Mouse (Mus musculus) hindbrain, embryonic 13.5 days (tissue): ENCODE measurements around the gene Olfr763. TPM values are rescaled to one million over a fixed set of nuclear protein-coding genes. Genes with fewer than 3 reads are reported as not detected.
"Not testable (repeated sequence)": the region's sequence is repeated elsewhere in the genome, so short reads cannot be mapped to it uniquely, and the experiment has no call there.

Experiments
- ATAC-seq: fragments of 200-750 bp; cut with Nextera tagmentation; 2 replicates; pipeline ENCODE4 v1.8.0; 2017; ENCODE audit warnings: moderate TSS enrichment; ENCODE audit not compliant: low FRiP score
- H3K27ac ChIP-seq: fragments of 300-500 bp; sonication (generic); 2 replicates; pipeline ENCODE4 v1.5.1; 2015; ENCODE audit warnings: inconsistent platforms, mild to moderate bottlenecking, moderate library complexity
- H3K27me3 ChIP-seq: fragments of 300-500 bp; sonication (generic); 2 replicates; pipeline ENCODE4 v1.6.1; 2015; ENCODE audit warnings: mild to moderate bottlenecking, inconsistent platforms
- H3K36me3 ChIP-seq: fragments of 300-500 bp; sonication (generic); 2 replicates; pipeline ENCODE4 v1.6.1; 2015; ENCODE audit warnings: mild to moderate bottlenecking, inconsistent platforms
- H3K4me1 ChIP-seq: fragments of 300-500 bp; sonication (generic); replicated peaks from 2 replicates; pipeline ENCODE4 v1.6.1; 2015; ENCODE audit warnings: inconsistent platforms
- H3K4me2 ChIP-seq: fragments of 300-500 bp; sonication (generic); 2 replicates; pipeline ENCODE4 v1.6.1; 2015; ENCODE audit warnings: inconsistent platforms, mild to moderate bottlenecking, moderate library complexity
- H3K4me3 ChIP-seq: fragments of 300-500 bp; sonication (generic); 2 replicates; pipeline ENCODE4 v1.5.1; 2015; ENCODE audit warnings: mild to moderate bottlenecking, inconsistent platforms
- H3K9ac ChIP-seq: fragments of 300-500 bp; sonication (generic); 2 replicates; pipeline ENCODE4 v1.6.1; 2015; ENCODE audit warnings: mild to moderate bottlenecking, inconsistent platforms
- H3K9me3 ChIP-seq: fragments of 300-500 bp; sonication (generic); 2 replicates; pipeline ENCODE4 v1.6.1; 2016; ENCODE audit warnings: inconsistent platforms
- WGBS: fragments of 180-500 bp; shearing (Covaris S2); methylation state at CpG from one replicate; pipeline ENCODE4 v1.1.7; 2015; 5-methylcytosine and 5-hydroxymethylcytosine counted together
- polyA plus RNA-seq: library from polyadenylated mRNA; unstranded; fragments of >200 nt; fragmentation: Nextera tagmentation; extraction: Ambion mirVana; gene quantifications from 2 replicates; pipeline ENCODE4 v1.2.1, GENCODE M21; 2015

Gene Olfr763
- polyA plus RNA-seq = not detected in 2 replicates

GRCm38 (mm10) chr10:129010288-129010841 lies at the start of gene Olfr763:
TSS of gene Olfr763 (plus strand) at chr10:129010791.
- H3K4me1 ChIP-seq = no peaks in the 10 kb centered on the region
- no peaks in the 10 kb centered on the region for H3K27me3 ChIP-seq
- H3K36me3 ChIP-seq = no peaks in the 10 kb centered on the region
- H3K27ac ChIP-seq = no peak within 1 kb of the TSS
- ATAC-seq = no peak
- H3K4me3 ChIP-seq = no peak within 1 kb of the TSS
- H3K9me3 ChIP-seq = no peaks in the 10 kb centered on the region
- H3K4me2 ChIP-seq = no peak within 1 kb of the TSS
- 66% methylated on average over 2 of the region's 2 CpGs for WGBS
- H3K9ac ChIP-seq = no peak within 1 kb of the TSS

GRCm38 (mm10) chr10:128964961-128965360 lies 45.6 kb upstream of the Olfr763 start:
- WGBS = 74% methylated on average over 2 of the region's 2 CpGs
- no peaks in the 10 kb centered on the region for H3K27me3 ChIP-seq
- H3K27ac ChIP-seq = no peak overlapping the region
- H3K9me3 ChIP-seq = no peaks in the 10 kb centered on the region
- no peak overlapping the region for H3K4me2 ChIP-seq
- H3K4me1 ChIP-seq = no peaks in the 10 kb centered on the region
- ATAC-seq = no peak
- no peak overlapping the region for H3K4me3 ChIP-seq
- no peaks in the 10 kb centered on the region for H3K36me3 ChIP-seq
- no peak overlapping the region for H3K9ac ChIP-seq

- no peaks in the 10 kb centered on the region for H3K27me3 ChIP-seq
- H3K4me2 ChIP-seq = no peak overlapping the region
- no peak overlapping the region for H3K9ac ChIP-seq
- H3K27ac ChIP-seq = no peak overlapping the region
- no peaks in the 10 kb centered on the region for H3K4me1 ChIP-seq
- ATAC-seq = no peak
- H3K9me3 ChIP-seq = no peaks in the 10 kb centered on the region
- H3K36me3 ChIP-seq = no peaks in the 10 kb centered on the region
- 87% methylated on average over 6 of the region's 6 CpGs for WGBS
- H3K4me3 ChIP-seq = no peak overlapping the region
Observed at GRCm38 (mm10) chr10:128965871-128966270, 44.7 kb upstream of the Olfr763 start.

- WGBS = 33% methylated on average over 1 of the region's 1 CpGs
Observed at GRCm38 (mm10) chr10:128968341-128968749, 42.2 kb upstream of the Olfr763 start.

GRCm38 (mm10) chr10:128970740-128971250 lies 39.8 kb upstream of the Olfr763 start:
- Histone ChIP-seq H3K9ac (no peak overlapping the region), H3K27ac (no peak overlapping the region), H3K27me3 (no peaks in the 10 kb centered on the region), H3K4me3 (no peak overlapping the region), H3K9me3 (no peaks in the 10 kb centered on the region), H3K36me3 (no peaks in the 10 kb centered on the region), H3K4me1 (no peaks in the 10 kb centered on the region), H3K4me2 (no peak overlapping the region)
- 53% methylated on average over 1 of the region's 1 CpGs for WGBS
- ATAC-seq = no peak

More at GRCm38 (mm10) chr10:128968341-128968749, 42.2 kb upstream of the Olfr763 start:
- H3K9me3 ChIP-seq = no peaks in the 10 kb centered on the region
- H3K4me2 ChIP-seq = no peak overlapping the region
- H3K36me3 ChIP-seq = no peaks in the 10 kb centered on the region
- ATAC-seq = no peak
- no peaks in the 10 kb centered on the region for H3K27me3 ChIP-seq
- H3K27ac ChIP-seq = no peak overlapping the region
- no peak overlapping the region for H3K4me3 ChIP-seq
- no peaks in the 10 kb centered on the region for H3K4me1 ChIP-seq
- H3K9ac ChIP-seq = no peak overlapping the region

- Histone ChIP-seq H3K9me3 (no peaks in the 10 kb centered on the region), H3K9ac (no peak overlapping the region), H3K4me1 (no peaks in the 10 kb centered on the region; the same call in 1 of the 2 replicates), H3K4me3 (no peak overlapping the region), H3K27ac (no peak overlapping the region), H3K4me2 (no peak overlapping the region), H3K36me3 (no peaks in the 10 kb centered on the region), H3K27me3 (no peaks in the 10 kb centered on the region)
- WGBS = 77% methylated on average over 4 of the region's 4 CpGs
- no peak for ATAC-seq
Observed at GRCm38 (mm10) chr10:128972841-128973240, 37.8 kb upstream of the Olfr763 start.

GRCm38 (mm10) chr10:128976395-128976794 lies 34.2 kb upstream of the Olfr763 start:
- no peak overlapping the region for H3K4me2 ChIP-seq
- no peak overlapping the region for H3K27ac ChIP-seq
- 64% methylated on average over 3 of the region's 3 CpGs for whole genome bisulfite sequencing
- H3K9ac ChIP-seq = no peak overlapping the region
- no peak for ATAC-seq
- H3K4me1 ChIP-seq = no peaks in the 10 kb centered on the region; the same call in 1 of the 2 replicates
- H3K36me3 ChIP-seq = no peaks in the 10 kb centered on the region
- H3K9me3 ChIP-seq = no peaks in the 10 kb centered on the region
- no peak overlapping the region for H3K4me3 ChIP-seq
- no peaks in the 10 kb centered on the region for H3K27me3 ChIP-seq

- peak; percentile 73 for ATAC-seq
- 22% methylated on average over 9 of the region's 9 CpGs for WGBS
- Histone ChIP-seq H3K4me3 (no peak overlapping the region), H3K36me3 (no peaks in the 10 kb centered on the region), H3K4me2 (no peak overlapping the region), H3K9me3 (no peaks in the 10 kb centered on the region), H3K27me3 (no peaks in the 10 kb centered on the region), H3K4me1 (no peaks in the 10 kb centered on the region; the same call in 1 of the 2 replicates), H3K9ac (peak overlapping the region; percentile 46; the same call in 1 of the 2 replicates), H3K27ac (no peak overlapping the region)
Observed at GRCm38 (mm10) chr10:128977522-128978114, 33.0 kb upstream of the Olfr763 start.

- Histone ChIP-seq H3K27me3 (no peaks in the 10 kb centered on the region), H3K4me3 (no peak overlapping the region), H3K9ac (no peak overlapping the region), H3K4me2 (no peak overlapping the region), H3K36me3 (no peaks in the 10 kb centered on the region), H3K9me3 (no peaks in the 10 kb centered on the region), H3K4me1 (no peaks in the 10 kb centered on the region; the same call in 1 of the 2 replicates), H3K27ac (no peak overlapping the region)
- 82% methylated on average over 3 of the region's 3 CpGs for WGBS
- no peak for ATAC-seq
Observed at GRCm38 (mm10) chr10:128980644-128981365, 29.8 kb upstream of the Olfr763 start.

- not testable (repeated sequence) for H3K4me2 ChIP-seq, H3K9me3 ChIP-seq, H3K27ac ChIP-seq, H3K27me3 ChIP-seq, H3K4me3 ChIP-seq, H3K9ac ChIP-seq, H3K4me1 ChIP-seq, H3K36me3 ChIP-seq, ATAC-seq
- 89% methylated on average over 1 of the region's 1 CpGs for WGBS
Observed at GRCm38 (mm10) chr10:128989131-128989530, 21.5 kb upstream of the Olfr763 start, which contains the start of gene Olfr9. TSS of gene Olfr9 (plus strand) at chr10:128989431.

- H3K4me2 ChIP-seq, H3K36me3 ChIP-seq: not testable (repeated sequence)
Observed at GRCm38 (mm10) chr10:128990129-128990850, 20.3 kb upstream of the Olfr763 start.

GRCm38 (mm10) chr10:128990994-128991393 lies 19.6 kb upstream of the Olfr763 start:
- no peaks in the 10 kb centered on the region for H3K36me3 ChIP-seq
- ATAC-seq = no peak
- H3K27me3 ChIP-seq = no peaks in the 10 kb centered on the region
- H3K9me3 ChIP-seq = no peaks in the 10 kb centered on the region
- no peak overlapping the region for H3K9ac ChIP-seq
- no peak overlapping the region for H3K27ac ChIP-seq
- H3K4me1 ChIP-seq = no peaks in the 10 kb centered on the region
- H3K4me2 ChIP-seq = no peak overlapping the region
- H3K4me3 ChIP-seq = no peak overlapping the region

More at GRCm38 (mm10) chr10:128990129-128990850, 20.3 kb upstream of the Olfr763 start:
- not testable (repeated sequence) for H3K27ac ChIP-seq, H3K9ac ChIP-seq, H3K27me3 ChIP-seq, H3K4me3 ChIP-seq, H3K9me3 ChIP-seq, ATAC-seq, H3K4me1 ChIP-seq
- WGBS = 64% methylated on average over 7 of the region's 10 CpGs
